Mouse (Mus musculus) lung, adult 2 months (tissue): ENCODE results near the gene Tuba1a. TPM values are rescaled to one million over a fixed set of nuclear protein-coding genes. Genes with fewer than 3 reads are reported as not detected.

Experiments
- DNase-seq: peaks from one replicate; pipeline ENCODE4 v3.0.0; 2022
- H3K4me1 ChIP-seq: fragments of 200-500 bp; 2 replicates; pipeline ENCODE4 v1.6.1; 2011; ENCODE audit warnings: low read length; ENCODE audit not compliant: control insufficient read depth, insufficient read depth
- H3K4me3 ChIP-seq: fragments of 200-500 bp; replicated peaks from 2 replicates; pipeline ENCODE3; 2011; ENCODE audit warnings: low read depth, mild to moderate bottlenecking, control low read depth, low read length; ENCODE audit errors: extremely low read depth
- CTCF ChIP-seq: fragments of 200-500 bp; IDR thresholded peaks from 2 replicates; pipeline ENCODE4 v1.5.1; 2011; ENCODE audit warnings: mild to moderate bottlenecking, low read length, control low read depth; ENCODE audit not compliant: insufficient read depth
- POLR2A ChIP-seq: fragments of 200-500 bp; IDR thresholded peaks from 2 replicates; pipeline ENCODE4 v1.6.1; 2011; ENCODE audit warnings: low read depth, mild to moderate bottlenecking, control low read depth, low read length, borderline replicate concordance; ENCODE audit errors: extremely low read depth
- WGBS: fragments of 180-500 bp; shearing (Covaris S2); methylation state at CpG from one replicate; pipeline ENCODE4 v1.1.7; 2018; 5-methylcytosine and 5-hydroxymethylcytosine counted together
- polyA plus RNA-seq: library from polyadenylated mRNA; depleted of rRNA; stranded (reverse); fragments of >200 nt; gene quantifications from 2 replicates; pipeline ENCODE4 v1.2.3, GENCODE M21; 2012

Tuba1a gene
- polyA plus RNA-seq, 1 experiment: 959 TPM

DNA sequence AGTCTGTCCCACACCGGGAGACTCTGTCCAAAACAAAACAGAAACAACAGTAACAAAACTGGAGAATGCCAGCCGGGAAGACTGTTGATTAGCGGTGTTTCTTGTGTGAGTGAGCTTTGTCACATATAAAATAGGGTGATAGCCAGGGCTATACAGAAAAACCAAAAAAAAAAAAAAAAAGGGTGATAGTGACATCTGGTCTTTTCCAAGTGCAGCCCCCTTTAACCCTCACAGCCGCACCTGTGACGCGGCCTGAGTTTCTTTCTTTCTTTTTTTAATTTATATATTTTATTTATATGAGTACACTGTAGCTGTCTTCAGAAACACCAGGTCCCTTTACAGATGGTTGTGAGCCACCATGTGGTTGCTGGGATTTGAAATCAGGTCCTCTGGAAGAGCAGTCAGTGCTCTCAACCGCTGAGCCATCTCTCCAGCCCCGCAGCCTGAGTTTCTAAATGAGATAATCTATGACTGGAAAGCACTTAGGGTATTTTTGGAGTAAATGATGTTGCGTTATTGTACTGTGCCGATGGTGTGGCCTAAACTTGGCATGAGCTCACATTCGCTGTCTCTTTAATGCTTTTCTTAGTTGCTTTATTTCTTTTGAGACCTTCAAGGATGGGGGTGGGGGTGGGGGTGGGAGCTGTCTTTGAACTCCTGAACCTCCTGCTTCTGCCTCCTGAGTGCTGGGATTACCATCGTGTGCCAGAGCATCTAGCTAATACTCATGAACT is 32.6 kb upstream of the Tuba1a start:
- TF ChIP-seq CTCF (no peak), POLR2A (no peak)
- DNase-seq: no peak
- 30% methylated on average over 12 of the region's 12 CpGs for WGBS
- Histone ChIP-seq H3K4me3 (peak overlapping the region; percentile 84), H3K4me1 (0 out of 2 replicates have a peak, but pooled peaks cover 2% of the 10 kb centered on the region)

DNA sequence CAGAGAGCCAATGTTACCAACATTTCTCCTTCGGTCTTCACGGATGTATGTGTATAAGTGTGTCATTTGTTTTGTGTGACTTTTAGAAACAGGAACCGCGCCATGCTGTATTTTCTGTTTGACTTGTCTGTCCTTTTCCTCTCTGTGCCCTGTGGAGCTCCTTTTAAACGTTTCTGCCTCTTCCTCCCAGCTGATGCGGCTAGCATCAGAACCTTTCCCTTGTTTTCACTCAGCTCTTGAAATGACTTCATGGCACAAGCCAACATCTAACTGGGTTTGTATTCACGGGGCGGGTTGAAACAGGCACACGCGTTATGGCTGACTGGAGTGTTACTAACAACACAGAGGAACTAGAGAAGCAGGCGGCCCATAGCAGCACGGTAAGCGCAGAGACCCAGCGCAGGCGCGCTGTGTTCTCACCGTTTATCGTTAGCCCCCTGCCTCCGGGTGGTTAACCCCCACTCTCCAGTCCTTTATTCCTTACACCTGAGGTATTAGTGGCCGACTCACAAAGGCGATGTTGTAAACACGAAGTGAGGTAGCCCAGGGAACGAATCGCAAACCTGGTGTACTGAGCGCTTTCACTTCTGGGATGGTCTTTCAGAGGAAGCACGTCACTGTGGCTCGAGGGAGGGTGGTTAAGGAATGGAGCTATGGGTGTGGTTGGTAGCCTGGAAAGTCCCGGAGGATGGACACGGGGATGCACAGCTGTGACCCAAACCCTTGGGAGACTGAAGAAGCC is 31.9 kb upstream of the Tuba1a start:
- under 1% methylated on average over 29 of the region's 29 CpGs for WGBS
- peak; percentile 88 for DNase-seq

DNA sequence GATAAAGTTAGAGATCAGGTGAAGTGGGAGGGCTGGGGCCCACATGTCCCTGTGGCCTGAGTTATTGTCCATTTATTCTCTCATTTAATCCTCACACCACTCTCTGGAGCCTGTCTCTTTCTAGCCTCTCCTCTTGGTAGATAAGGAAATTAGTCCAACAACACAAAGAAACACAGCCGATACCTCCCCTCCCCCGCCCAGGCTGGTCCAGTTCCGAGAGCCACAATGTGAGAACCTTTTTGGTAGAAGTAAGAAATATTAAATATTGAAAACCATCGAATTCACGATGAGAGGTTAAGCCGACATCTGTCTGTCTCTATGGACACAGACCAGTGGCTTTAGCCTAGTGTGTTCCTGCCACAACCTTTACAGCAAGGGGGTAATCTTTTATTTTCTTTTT is 31.2 kb upstream of the Tuba1a start:
- Histone ChIP-seq H3K4me1 (0 out of 2 replicates have a peak, but pooled peaks cover 2% of the 10 kb centered on the region), H3K4me3 (no peak overlapping the region)
- WGBS: 44% methylated on average over 6 of the region's 6 CpGs
- no peak for TF ChIP-seq POLR2A
- TF ChIP-seq CTCF: no peak
- DNase-seq: no peak

More for the DNA sequence above, 31.9 kb upstream of the Tuba1a start:
- peak overlapping the region; percentile 84 for H3K4me3 ChIP-seq
- H3K4me1 ChIP-seq: 0 out of 2 replicates have a peak, but pooled peaks cover 2% of the 10 kb centered on the region
- TF ChIP-seq POLR2A: peak; percentile 97
- TF ChIP-seq CTCF: no peak

DNA sequence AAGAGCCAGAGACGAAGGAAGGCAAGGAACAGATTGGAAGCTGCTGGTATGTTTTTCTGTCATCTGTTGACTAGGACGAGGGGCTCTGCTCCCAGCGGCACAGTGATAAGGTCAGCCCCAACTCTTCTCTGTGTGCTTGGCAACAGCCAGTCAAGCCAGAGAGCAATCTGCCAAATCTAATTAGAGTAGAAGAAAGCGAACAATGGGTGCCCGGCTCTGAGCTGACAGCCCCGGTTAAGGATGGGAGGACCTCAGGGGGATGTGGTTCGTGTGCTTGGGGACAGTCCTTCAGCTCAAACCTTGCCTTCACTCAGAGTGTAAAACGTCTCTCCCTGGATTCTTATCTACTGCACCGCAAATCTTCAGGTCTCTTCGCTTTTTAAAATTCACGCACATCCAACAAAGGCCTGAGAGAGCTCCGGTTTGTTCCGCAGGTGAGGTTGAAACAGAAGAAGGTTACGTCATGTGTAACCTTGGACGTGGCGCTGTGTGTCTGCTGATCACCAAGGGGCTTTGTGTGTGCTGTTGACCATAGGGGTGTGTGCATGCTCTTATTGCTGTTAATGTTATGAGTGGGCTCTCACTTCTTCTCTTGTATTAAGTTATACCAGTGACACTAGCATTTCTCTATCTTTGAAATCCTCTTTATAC is 30.1 kb upstream of the Tuba1a start:
- no peak for DNase-seq
- 64% methylated on average over 16 of the region's 16 CpGs for WGBS
- no peak overlapping the region for H3K4me3 ChIP-seq
- TF ChIP-seq CTCF: no peak
- TF ChIP-seq POLR2A: no peak
- H3K4me1 ChIP-seq: 0 out of 2 replicates have a peak, but pooled peaks cover 2% of the 10 kb centered on the region

DNA sequence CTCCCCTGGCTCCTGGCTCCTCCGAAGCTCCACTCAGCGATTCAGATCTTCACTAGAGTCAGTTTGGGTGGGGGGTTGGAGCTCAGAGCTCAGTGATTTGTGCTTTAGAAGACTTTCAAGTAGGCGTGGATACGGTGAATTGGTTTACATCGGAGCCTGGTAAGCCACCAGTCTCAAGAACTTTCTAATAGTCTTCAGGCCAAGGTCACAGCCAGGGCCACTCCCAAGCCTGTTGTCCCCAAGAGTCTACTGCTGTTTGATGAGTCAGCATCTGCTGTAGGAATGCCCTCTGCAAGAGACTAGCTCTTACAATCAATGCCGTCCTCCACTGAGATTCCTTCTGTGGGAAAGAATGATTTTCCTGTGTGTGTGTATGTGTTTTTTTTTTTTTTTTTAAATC is 28.6 kb upstream of the Tuba1a start:
- H3K4me1 ChIP-seq: 0 out of 2 replicates have a peak, but pooled peaks cover 2% of the 10 kb centered on the region
- TF ChIP-seq POLR2A (no peak), CTCF (no peak)
- WGBS: 79% methylated on average over 6 of the region's 6 CpGs
- H3K4me3 ChIP-seq: no peak overlapping the region
- no peak for DNase-seq

DNA sequence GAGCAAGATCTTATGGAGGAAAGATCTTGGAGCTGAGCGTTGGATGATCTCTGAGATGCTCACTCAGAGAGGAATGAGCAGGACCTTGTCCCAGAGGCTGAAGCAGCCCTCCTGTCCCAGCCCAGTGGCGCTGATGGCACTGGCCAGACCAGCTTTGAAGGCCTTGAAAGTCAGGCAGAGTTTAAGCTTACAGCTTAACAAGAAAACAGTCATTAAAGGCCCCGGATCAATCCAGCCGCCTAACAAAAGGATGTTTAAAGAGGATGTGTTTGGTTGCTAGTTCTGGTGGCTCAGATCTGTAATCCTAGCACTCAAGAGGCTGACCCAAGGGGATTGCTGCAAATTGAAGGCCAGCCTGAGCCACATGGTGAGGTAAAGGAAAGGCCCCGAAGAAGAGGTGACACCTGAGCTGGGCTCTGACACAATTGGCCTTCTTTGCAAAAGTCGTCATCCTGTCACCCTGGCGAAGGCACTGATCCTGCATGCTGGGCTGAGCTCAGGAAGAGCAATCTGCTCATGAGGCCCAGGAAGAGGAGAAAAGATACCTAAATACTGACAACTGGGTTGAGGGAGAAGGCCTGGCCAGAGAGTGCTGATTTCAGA is 26.6 kb upstream of the Tuba1a start:
- TF ChIP-seq POLR2A: no peak
- TF ChIP-seq CTCF: no peak
- 64% methylated on average over 7 of the region's 7 CpGs for WGBS
- Histone ChIP-seq H3K4me1 (0 out of 2 replicates have a peak, but pooled peaks cover 2% of the 10 kb centered on the region), H3K4me3 (no peak overlapping the region)
- no peak for DNase-seq

DNA sequence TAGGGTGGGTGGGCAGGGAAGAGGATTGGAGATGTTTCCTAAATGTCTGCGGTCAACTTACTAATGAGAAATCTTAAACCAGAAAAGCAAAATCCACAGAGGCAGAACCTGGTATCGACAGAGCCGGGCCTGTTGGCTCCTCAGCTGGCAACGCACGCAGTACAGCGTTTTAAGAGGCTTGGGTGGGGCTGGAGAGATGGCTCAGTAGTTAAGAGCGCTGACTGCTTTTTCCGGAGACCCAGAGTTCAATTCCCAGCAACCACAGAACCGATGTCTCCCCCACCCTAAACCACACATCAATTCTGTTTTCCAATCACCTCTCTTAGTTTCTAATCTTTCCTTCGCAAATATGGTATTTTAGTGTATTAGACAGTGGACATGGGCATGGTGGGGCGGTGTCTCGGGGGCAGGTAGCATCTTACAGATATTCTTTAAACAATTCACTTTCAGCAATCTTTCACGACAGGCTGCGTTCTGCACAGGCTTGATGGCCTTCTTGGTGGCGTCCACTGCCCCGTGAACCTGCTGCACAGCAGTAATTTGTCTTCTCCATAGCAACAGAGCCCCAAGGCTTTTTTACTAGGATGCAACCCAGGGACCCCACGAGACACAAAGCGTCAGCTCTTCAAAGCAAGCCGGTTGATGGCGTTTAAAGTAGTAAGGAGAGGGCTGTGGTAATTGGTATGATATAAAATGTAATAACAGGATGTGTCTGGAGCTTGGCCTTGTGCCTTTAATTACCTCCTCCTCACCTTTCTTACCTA is 25.1 kb upstream of the Tuba1a start:
- WGBS: 76% methylated on average over 20 of the region's 20 CpGs
- DNase-seq: no peak
- TF ChIP-seq CTCF (no peak), POLR2A (no peak)
- no peak overlapping the region for H3K4me3 ChIP-seq
- no peaks in the 10 kb centered on the region for H3K4me1 ChIP-seq

DNA sequence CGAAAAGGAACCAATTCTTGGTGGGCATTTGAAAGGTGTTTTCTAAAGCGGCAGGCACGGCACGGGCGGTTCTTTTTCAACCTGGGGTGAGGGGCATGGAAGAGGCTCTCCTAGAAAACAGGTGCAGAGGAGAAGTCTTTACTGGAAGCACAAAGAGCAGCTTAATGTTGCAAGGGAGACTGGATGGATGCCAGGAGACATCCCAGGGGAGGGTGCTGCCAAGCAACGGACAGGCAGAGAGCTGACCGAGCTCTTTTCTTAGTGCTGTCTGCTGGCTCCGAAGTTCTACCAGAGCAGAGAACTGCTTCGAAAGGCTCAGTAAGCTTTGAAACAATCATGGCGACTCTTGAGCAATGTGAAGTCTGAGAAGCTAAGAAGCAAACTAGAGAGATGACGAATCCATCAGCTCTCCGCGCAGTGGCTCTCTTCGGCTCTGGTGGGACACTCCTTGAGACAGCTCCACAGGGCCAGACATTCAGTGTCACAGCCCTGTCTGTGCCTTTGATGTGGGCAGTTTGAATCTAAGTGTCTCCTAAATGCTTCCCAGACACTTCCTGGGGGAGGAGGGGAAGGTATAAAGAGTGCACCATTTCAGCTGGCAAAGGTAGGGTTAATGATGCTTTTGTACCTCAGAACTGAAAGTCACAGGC is 24.4 kb upstream of the Tuba1a start:
- TF ChIP-seq CTCF: no peak
- TF ChIP-seq POLR2A: no peak
- no peak for DNase-seq
- Histone ChIP-seq H3K4me3 (no peak overlapping the region), H3K4me1 (no peaks in the 10 kb centered on the region)
- WGBS: 58% methylated on average over 14 of the region's 14 CpGs
